Mouse (Mus musculus) MEL (cell line): Measurements from ENCODE around the gene Gpr146.
"Not testable (repeated sequence)": the region's sequence is repeated elsewhere in the genome, so short reads cannot be mapped to it uniquely, and the experiment has no call there.

ENCODE experiments used
- CHD2 ChIP-seq: IDR thresholded peaks from 2 replicates; pipeline ENCODE4 v1.6.1; 2011; ENCODE audit warnings: low read length, improper control_type of control experiment
- CTCF ChIP-seq, 3 experiments: IDR thresholded peaks in 2 of 3; conservative IDR thresholded peaks in 1 of 3; 2 replicates each; pipeline ENCODE4 v1.5.1; 2011 to 2012; ENCODE audit warnings: low read length in 3 of 3, low read depth in 2 of 3, mild to moderate bottlenecking in 2 of 3, improper control_type of control experiment in 1 of 3, inconsistent platforms in 1 of 3, mixed read lengths in 1 of 3, moderate library complexity in 1 of 3; ENCODE audit not compliant: control insufficient read depth in 1 of 3, insufficient read depth in 1 of 3, poor library complexity in 1 of 3, severe bottlenecking in 1 of 3
- RCOR1 ChIP-seq: IDR thresholded peaks from 2 replicates; pipeline ENCODE4 v1.6.1; 2012; ENCODE audit warnings: low read depth, mild to moderate bottlenecking, inconsistent platforms, low read length, improper control_type of control experiment
- TCF12 ChIP-seq: IDR thresholded peaks from 2 replicates; pipeline ENCODE4 v1.6.1; 2014; ENCODE audit warnings: low read depth, mild to moderate bottlenecking, inconsistent platforms, low read length, improper control_type of control experiment, moderate library complexity
- UBTF ChIP-seq: IDR thresholded peaks from 2 replicates; pipeline ENCODE4 v1.6.1; 2012; ENCODE audit warnings: low read depth, mild to moderate bottlenecking, inconsistent platforms, low read length, improper control_type of control experiment, moderate library complexity, borderline replicate concordance; ENCODE audit not compliant: insufficient read depth

DNA sequence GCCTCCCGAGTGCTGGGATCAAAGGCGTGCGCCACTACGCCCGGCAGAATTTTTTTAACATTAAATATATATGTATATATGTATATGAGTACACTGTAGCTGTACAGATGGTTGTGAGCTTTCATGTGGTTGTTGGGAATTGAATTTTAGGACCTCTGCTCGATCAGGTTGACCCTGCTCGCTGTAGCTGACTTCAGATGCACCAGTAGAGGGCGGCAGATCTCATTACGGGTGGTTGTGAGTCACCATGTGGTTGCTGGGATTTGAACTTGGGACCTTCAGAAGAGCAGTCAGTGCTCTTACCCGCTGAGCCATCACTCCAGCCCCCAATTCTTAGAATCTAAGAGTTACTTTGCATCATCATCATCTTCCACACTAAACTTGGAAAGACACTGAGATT is 43.1 kb upstream of the Gpr146 start:
- TF ChIP-seq TCF12, RCOR1, UBTF, CHD2: not testable (repeated sequence)
- TF ChIP-seq CTCF (IDR thresholded peaks at IDR 0.05 in 2 of 3, conservative IDR thresholded peaks at IDR 0.05 in 1 of 3; ENCODE audit: control insufficient read depth in 1 of 3, insufficient read depth in 1 of 3, low read depth in 2 of 3, low read length in 3 of 3, poor library complexity in 1 of 3, severe bottlenecking in 1 of 3), result peak in 2 of 3 experiments; percentile 35 to 52; a peak in 4 of 6 replicates
